Mouse (Mus musculus): ENCODE data around the gene Cbl.

DNA sequence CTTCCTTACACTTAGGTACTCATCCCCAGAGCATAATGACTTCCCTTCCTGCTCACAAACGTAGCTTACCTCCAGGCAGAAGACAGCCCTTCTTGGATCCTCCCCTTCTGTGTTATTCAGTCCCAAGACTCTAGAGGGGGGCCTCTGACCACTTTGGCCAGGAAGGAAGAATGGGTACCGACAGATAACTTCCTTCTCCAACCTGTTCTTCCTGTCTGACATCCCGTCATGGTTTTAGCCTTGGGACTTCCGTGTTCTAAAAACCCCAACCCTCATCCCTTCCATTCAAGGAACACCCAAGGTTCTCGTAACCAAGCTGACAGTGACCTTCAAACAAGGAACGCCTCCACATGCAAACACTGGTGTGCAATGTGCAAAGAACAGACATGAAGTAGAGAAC, 34.6 kb upstream of the Cbl start, which contains the start of gene Nlrx1:
- TF ChIP-seq CTCF (IDR thresholded peaks at IDR 0.05; ENCODE audit: insufficient read depth, low read depth, low read length) = no peak
- no peak for TF ChIP-seq POLR2A (IDR thresholded peaks at IDR 0.05; ENCODE audit: insufficient read depth, low read depth, low read length)

Data from olfactory bulb, adult 2 months (tissue).